Comparison of ENCODE assay signal across 17 mouse cellular contexts in genomic region chr2:128188461-128188860, GRCm38 (mm10).
A peak's percentile ranks its signal among the peaks of the same experiment; 100 is the strongest.
DNase-seq lines count a peak whose midpoint lies in the region; ATAC-seq and TF ChIP-seq lines count a peak whose summit lies in the region.
"Had no signal": no experiment of that assay in that cellular context is flagged by ENCODE, and none has a peak within 500 bp of the region (broad histone marks: within the 10 kb centered on the region; RNA-seq: fewer than 3 reads in every experiment).

No protein-coding gene starts in this region.

- WGBS in heart, postnatal 0 days = 60% methylated on average over 3 of the region's 3 CpGs
- WGBS in liver, postnatal 0 days (ENCODE audit: insufficient replicate concordance) = 72% methylated on average over 3 of the region's 3 CpGs

- no peaks in the 10 kb centered on the region for H3K36me3 ChIP-seq in heart, postnatal 0 days (replicated peaks; ENCODE audit: control insufficient read depth, insufficient read depth, low read length)
- H3K36me3 ChIP-seq in liver, postnatal 0 days (replicated peaks; ENCODE audit: insufficient read depth, low read length) = no peaks in the 10 kb centered on the region
- H3K36me3 ChIP-seq: embryonic facial prominence, embryonic 10.5 days; embryonic facial prominence, embryonic 12.5 days; forebrain, embryonic 15.5 days had no signal

- H3K9me3 ChIP-seq in heart, postnatal 0 days (replicated peaks; ENCODE audit: control insufficient read depth, low read length) = no peaks in the 10 kb centered on the region
- no peaks in the 10 kb centered on the region for H3K9me3 ChIP-seq in liver, postnatal 0 days (ENCODE audit: low read length)
- H3K9me3 ChIP-seq: embryonic facial prominence, embryonic 10.5 days; embryonic facial prominence, embryonic 12.5 days; forebrain, embryonic 13.5 days; forebrain, embryonic 15.5 days had no signal

- H3K4me1 ChIP-seq in heart, postnatal 0 days (ENCODE audit: control insufficient read depth, insufficient read depth) = peaks cover 20% of the 10 kb centered on the region
- peaks cover 15% of the 10 kb centered on the region for H3K4me1 ChIP-seq in liver, postnatal 0 days (ENCODE audit: insufficient read depth)
- H3K4me1 ChIP-seq: forebrain, embryonic 13.5 days; forebrain, embryonic 15.5 days had no signal

- no peak overlapping the region for H3K4me2 ChIP-seq in heart, postnatal 0 days (ENCODE audit: low read depth, low read length)
- H3K4me2 ChIP-seq in liver, postnatal 0 days (ENCODE audit: low read depth, low read length) = no peak overlapping the region
- H3K4me2 ChIP-seq: embryonic facial prominence, embryonic 12.5 days; forebrain, embryonic 13.5 days; forebrain, embryonic 15.5 days had no signal

- no peak for TF ChIP-seq CTCF in heart, postnatal 0 days (IDR thresholded peaks at IDR 0.05; ENCODE audit: low read depth)
- no peak for TF ChIP-seq CTCF in liver, postnatal 0 days (IDR thresholded peaks at IDR 0.05; ENCODE audit: low read depth)

- DNase-seq in adrenal gland, adult (ENCODE audit: inconsistent age in 2 of 2, low spot score in 1 of 2) = peak; percentile 63 to 72
- DNase-seq in adrenal gland, adult 8-10 months = no peak
- DNase-seq in adrenal gland, postnatal 10 days = peak; percentile 23
- DNase-seq in adrenal gland, postnatal 14 days = no peak
- DNase-seq in heart, postnatal 0 days (ENCODE audit: low spot score) = no peak
- no peak for DNase-seq in heart, postnatal 25 days (ENCODE audit: low spot score)
- no peak for DNase-seq in liver, postnatal 0 days
- DNase-seq: cerebellum, adult 11-12 months; cerebellum, adult 2 months; cerebellum, adult 9-10 months; cerebellum, postnatal 10 days; cerebellum, postnatal 25 days; forebrain, postnatal 0 days had no signal

- no peak for ATAC-seq in heart, postnatal 0 days (ENCODE audit: insufficient read depth, low read depth)
- no peak for ATAC-seq in liver, postnatal 0 days
- ATAC-seq: forebrain, embryonic 13.5 days; forebrain, embryonic 15.5 days; forebrain, postnatal 0 days had no signal

- H3K9ac ChIP-seq in heart, postnatal 0 days (replicated peaks; ENCODE audit: low read depth, low read length) = no peak overlapping the region
- no peak overlapping the region for H3K9ac ChIP-seq in liver, postnatal 0 days (replicated peaks)
- H3K9ac ChIP-seq: embryonic facial prominence, embryonic 12.5 days; forebrain, embryonic 13.5 days; forebrain, embryonic 15.5 days; forebrain, postnatal 0 days had no signal

- TF ChIP-seq EP300 in heart, postnatal 0 days (IDR thresholded peaks at IDR 0.05; ENCODE audit: low read depth) = no peak
- no peak for TF ChIP-seq EP300 in liver, postnatal 0 days (IDR thresholded peaks at IDR 0.05; ENCODE audit: low read depth)

- H3K27me3 ChIP-seq in heart, postnatal 0 days (ENCODE audit: control insufficient read depth, insufficient read depth, low read length) = no peaks in the 10 kb centered on the region
- H3K27me3 ChIP-seq in liver, postnatal 0 days (ENCODE audit: insufficient read depth, low read length) = no peaks in the 10 kb centered on the region
- H3K27me3 ChIP-seq: embryonic facial prominence, embryonic 12.5 days; forebrain, embryonic 13.5 days; forebrain, embryonic 15.5 days had no signal

- H3K27ac ChIP-seq in heart, postnatal 0 days (ENCODE audit: low read depth) = peak overlapping the region; percentile 73
- H3K27ac ChIP-seq in liver, postnatal 0 days (ENCODE audit: low read depth) = no peak overlapping the region
- H3K27ac ChIP-seq: embryonic facial prominence, embryonic 10.5 days; embryonic facial prominence, embryonic 12.5 days; forebrain, embryonic 13.5 days; forebrain, embryonic 15.5 days had no signal

- H3K4me3 ChIP-seq in heart, postnatal 0 days (ENCODE audit: low read depth, low read length) = no peak overlapping the region
- H3K4me3 ChIP-seq in liver, postnatal 0 days (ENCODE audit: low read depth, low read length) = no peak overlapping the region
- H3K4me3 ChIP-seq: embryonic facial prominence, embryonic 10.5 days; embryonic facial prominence, embryonic 12.5 days; forebrain, embryonic 13.5 days; forebrain, embryonic 15.5 days had no signal

- intact Hi-C loops in heart, postnatal 25 days (cut with DNase I) = no loop called here

Comparison
In these comparisons a context has a peak if more than half of its experiments do, and no peak if none do; other contexts are left out.
1. DNase-seq: peak in adrenal gland, adult (2 of 2) and adrenal gland, postnatal 10 days (single experiment); none in adrenal gland, adult 8-10 months (single experiment), adrenal gland, postnatal 14 days (single experiment), heart, postnatal 0 days (single experiment), heart, postnatal 25 days (single experiment) and liver, postnatal 0 days (single experiment).